Mouse (Mus musculus) embryonic fibroblast, embryonic 13.5 days (primary cell): Measurements from ENCODE around the gene Pds5a.
"Not testable (repeated sequence)": the region's sequence is repeated elsewhere in the genome, so short reads cannot be mapped to it uniquely, and the experiment has no call there.

ENCODE experiments used
- CTCF ChIP-seq: IDR thresholded peaks from 2 replicates; pipeline ENCODE4 v1.5.1; 2011; ENCODE audit warnings: mild to moderate bottlenecking, control low read depth, low read length, moderate library complexity, borderline replicate concordance; ENCODE audit not compliant: insufficient read depth
- POLR2A ChIP-seq: IDR thresholded peaks from 2 replicates; pipeline ENCODE4 v1.6.1; 2011; ENCODE audit warnings: low read depth, mild to moderate bottlenecking, control low read depth, low read length, moderate library complexity

- not testable (repeated sequence) for TF ChIP-seq POLR2A, CTCF
These were observed 19.8 kb upstream of the Pds5a start for GRCm38 (mm10) chr5:65717903-65718211.
